Mouse (Mus musculus): ENCODE results near the gene Htr3a.

DNA sequence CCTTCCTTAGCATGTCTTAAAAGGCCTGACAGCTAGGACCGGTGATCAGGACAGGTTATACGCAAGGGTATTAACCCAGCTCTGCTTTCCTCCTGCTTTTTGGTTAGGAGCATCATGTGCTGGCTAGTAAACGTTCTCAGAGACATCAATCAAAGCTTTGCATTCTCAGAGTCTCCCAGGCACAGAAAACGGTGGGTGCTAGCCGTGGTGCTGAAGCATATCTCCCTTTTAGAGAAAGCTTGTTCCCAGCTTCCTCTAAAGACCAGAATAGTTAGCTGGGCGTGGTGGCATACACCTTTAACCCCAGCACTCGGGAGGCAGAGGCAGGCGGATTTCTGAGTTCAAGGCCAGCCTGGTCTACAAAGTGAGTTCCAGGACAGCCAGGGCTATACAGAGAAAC lies 12.3 kb downstream of the Htr3a start:
- TF ChIP-seq CTCF (IDR thresholded peaks at IDR 0.05; ENCODE audit: borderline replicate concordance, control insufficient read depth, extremely low read depth, insufficient read depth, low read length, poor library complexity) (no peak), POLR2A (IDR thresholded peaks at IDR 0.05; ENCODE audit: control insufficient read depth, extremely low read depth, insufficient read depth, low read length, poor library complexity) (no peak)
